Mouse (Mus musculus) bone marrow macrophage, adult 2 months (primary cell): ENCODE measurements around the gene Sox5.

Experiments used
- CTCF ChIP-seq: IDR thresholded peaks from 2 replicates; pipeline ENCODE4 v1.5.1; 2012; ENCODE audit warnings: low read depth, mild to moderate bottlenecking, low read length, moderate library complexity
- POLR2A ChIP-seq: IDR thresholded peaks from 2 replicates; pipeline ENCODE4 v1.6.1; 2012; ENCODE audit warnings: mild to moderate bottlenecking, low read depth, low read length, borderline replicate concordance

- TF ChIP-seq POLR2A: no peak
- TF ChIP-seq CTCF: no peak
Observed at GRCm38 (mm10) chr6:144393151-144393550, 388.6 kb downstream of the Sox5 start.
